Comparison of ENCODE assay signal across 10 mouse cellular contexts in the genomic region with DNA sequence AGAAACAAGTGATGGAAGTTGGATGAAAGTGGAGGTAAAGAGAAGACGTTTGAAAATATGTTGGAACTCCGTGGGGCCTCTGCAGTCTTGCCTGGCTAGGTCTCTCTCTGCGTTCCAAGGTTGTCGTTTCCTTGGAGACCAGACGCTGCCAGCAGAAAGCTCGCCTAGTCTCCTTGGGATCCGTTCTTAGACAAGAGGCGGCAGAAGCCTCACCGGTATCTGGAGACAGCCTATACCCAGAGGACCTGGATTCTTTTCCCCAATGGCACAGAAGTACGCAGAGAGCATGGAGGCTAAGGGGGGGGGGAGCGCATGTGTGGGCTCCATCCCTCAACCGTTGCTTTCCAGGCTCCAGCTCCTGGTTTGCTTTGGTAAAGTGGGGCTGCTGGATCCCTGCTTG. TPM values are rescaled to one million over a fixed set of nuclear protein-coding genes. Genes with fewer than 3 reads are reported as not detected.
DNase-seq lines count a peak whose midpoint lies in the region; TF ChIP-seq lines count a peak whose summit lies in the region.
"Had no signal": no experiment of that assay in that cellular context is flagged by ENCODE, and none has a peak within 500 bp of the region (broad histone marks: within the 10 kb centered on the region; RNA-seq: fewer than 3 reads in every experiment).

No protein-coding gene starts in this region.

- DNase-seq in heart, embryonic 10.5 days (ENCODE audit: low spot score) = no peak
- no peak for DNase-seq in heart, adult 11 months
- peak; percentile 55 for DNase-seq in ovary, adult 18-20 months (ENCODE audit: low spot score)
- no peak for DNase-seq in ovary, postnatal 14 days (ENCODE audit: low spot score)
- DNase-seq in left cerebral cortex, postnatal 36 days (ENCODE audit: low spot score in 2 of 2) = peak; percentile 41
- DNase-seq in telencephalon, adult 2 months (ENCODE audit: low read depth, low spot score) = peak; percentile 58
- DNase-seq in cerebellum, adult 2 months = no peak
- no peak for DNase-seq in spleen, adult 18-20 months
- DNase-seq: cerebellum, postnatal 25 days had no signal

- no peaks in the 10 kb centered on the region for H3K36me3 ChIP-seq in heart, embryonic 10.5 days

- peaks cover 13% of the 10 kb centered on the region for H3K4me1 ChIP-seq in heart, embryonic 10.5 days
- no peaks in the 10 kb centered on the region for H3K4me1 ChIP-seq in cerebellum, adult 2 months (ENCODE audit: control insufficient read depth, insufficient read depth, low read length)

- TF ChIP-seq CTCF in cerebellum, adult 2 months (IDR thresholded peaks at IDR 0.05; ENCODE audit: borderline replicate concordance, insufficient read depth, low read depth, low read length) = no peak

- H3K27me3 ChIP-seq in heart, embryonic 10.5 days (ENCODE audit: insufficient read depth, poor library complexity, severe bottlenecking) = no peaks in the 10 kb centered on the region
- no peaks in the 10 kb centered on the region for H3K27me3 ChIP-seq in cerebellum, adult 2 months (ENCODE audit: control insufficient read depth, insufficient read depth, low read length)

- 7% methylated on average over 12 of the region's 12 CpGs for WGBS in heart, embryonic 10.5 days
- WGBS in cerebellum, adult 2 months = 7% methylated on average over 12 of the region's 12 CpGs

- intact Hi-C loops in left cerebral cortex, postnatal 36 days (cut with DNase I) = no loop called here

- H3K27ac ChIP-seq in heart, embryonic 10.5 days = peak overlapping the region; percentile 43
- H3K27ac ChIP-seq in cerebellum, adult 2 months (ENCODE audit: insufficient read depth, low read length) = no peak overlapping the region

- H3K4me3 ChIP-seq in heart, embryonic 10.5 days = peak overlapping the region; percentile 44
- H3K4me3 ChIP-seq in cerebellum, adult 2 months (replicated peaks; ENCODE audit: insufficient read depth, low read depth, low read length) = no peak overlapping the region

- no peaks in the 10 kb centered on the region for H3K9me3 ChIP-seq in heart, embryonic 10.5 days

- TF ChIP-seq POLR2A in cerebellum, adult 2 months (IDR thresholded peaks at IDR 0.05; ENCODE audit: borderline replicate concordance, insufficient read depth, low read length) = no peak

RNA-seq across cellular contexts. Expression of a gene that starts 12.1 kb away (rescaled TPM):
- polyA plus RNA-seq in heart, embryonic 10.5 days (2016; fragmentation: Nextera tagmentation; extraction: Ambion mirVana) = 1.2 and 1.4 TPM in 2 replicates
- total RNA-seq in left cerebral cortex, postnatal 36 days (2021) = 1 to 10 TPM; 2.1 to 3.6 TPM
- 2.6 and 3.9 TPM in 2 replicates for polyA plus RNA-seq in cerebellum, adult 2 months (2012; rRNA removed)

RNA-seq across cellular contexts. Expression of a gene that starts 12.7 kb away (rescaled TPM):
- 50.6 and 71.3 TPM in 2 replicates for polyA plus RNA-seq in heart, embryonic 10.5 days (2016; fragmentation: Nextera tagmentation; extraction: Ambion mirVana)
- 10 to 100 TPM in 1 of 2 experiments, 1 to 10 TPM in 1; 9.5 to 11.3 TPM for total RNA-seq in left cerebral cortex, postnatal 36 days (2021)
- 10.7 and 11.9 TPM in 2 replicates for polyA plus RNA-seq in cerebellum, adult 2 months (2012; rRNA removed)

RNA-seq across cellular contexts. Expression of a gene that starts 29.6 kb away (rescaled TPM):
- 6.7 and 10.5 TPM in 2 replicates for polyA plus RNA-seq in heart, embryonic 10.5 days (2016; fragmentation: Nextera tagmentation; extraction: Ambion mirVana)
- total RNA-seq in left cerebral cortex, postnatal 36 days (2021) = 10 to 100 TPM; 14.7 to 15.6 TPM
- polyA plus RNA-seq in cerebellum, adult 2 months (2012; rRNA removed) = 11.1 and 12.1 TPM in 2 replicates

RNA-seq across cellular contexts. Expression of a gene that starts 36.9 kb away (rescaled TPM):
- not detected in 2 replicates for polyA plus RNA-seq in heart, embryonic 10.5 days (2016; fragmentation: Nextera tagmentation; extraction: Ambion mirVana)
- not detected for total RNA-seq in left cerebral cortex, postnatal 36 days (2021)
- not detected in 2 replicates for polyA plus RNA-seq in cerebellum, adult 2 months (2012; rRNA removed)
- total RNA-seq: left cerebral cortex, adult 8-10 months had no signal

RNA-seq across cellular contexts. Expression of a gene that starts 49.4 kb away (rescaled TPM):
- not detected in 2 replicates for polyA plus RNA-seq in heart, embryonic 10.5 days (2016; fragmentation: Nextera tagmentation; extraction: Ambion mirVana)
- total RNA-seq in left cerebral cortex, postnatal 36 days (2021) = not detected
- 0.23 TPM in 1 of 2 replicates, not detected in the other for polyA plus RNA-seq in cerebellum, adult 2 months (2012; rRNA removed)
- total RNA-seq: left cerebral cortex, adult 8-10 months had no signal

Comparison
In these comparisons a context has a peak if more than half of its experiments do, and no peak if none do; other contexts are left out.
1. DNase-seq: peak in ovary, adult 18-20 months (single experiment), left cerebral cortex, postnatal 36 days (2 of 2) and telencephalon, adult 2 months (single experiment); none in heart, embryonic 10.5 days (single experiment), heart, adult 11 months (single experiment), ovary, postnatal 14 days (single experiment), cerebellum, adult 2 months (0 of 2) and spleen, adult 18-20 months (0 of 2).